Mouse (Mus musculus) CH12.LX (cell line): ENCODE measurements around the gene Cbfb. TPM values are rescaled to one million over a fixed set of nuclear protein-coding genes. Genes with fewer than 3 reads are reported as not detected.

ENCODE experiments used
- DNase-seq: peaks from one replicate; pipeline ENCODE4 v3.0.0-alpha.2; 2013; ENCODE audit errors: extremely low read depth
- H3K27ac ChIP-seq: 2 replicates; pipeline ENCODE4 v1.5.1; 2012; ENCODE audit warnings: low read depth, mild to moderate bottlenecking, control low read depth, moderate library complexity; ENCODE audit not compliant: insufficient read depth
- H3K27me3 ChIP-seq: replicated peaks from 2 replicates; pipeline ENCODE3; 2012; ENCODE audit warnings: inconsistent platforms
- H3K36me3 ChIP-seq, 2 experiments: replicated peaks in 1 of 2; 2 replicates each; pipeline versions ENCODE3 to v1.6.1; 2012; ENCODE audit warnings: inconsistent platforms in 1 of 2, low read length in 1 of 2, mild to moderate bottlenecking in 1 of 2, mixed read lengths in 1 of 2, moderate library complexity in 1 of 2; ENCODE audit not compliant: control insufficient read depth in 1 of 2, insufficient read depth in 1 of 2
- H3K4me1 ChIP-seq, 2 experiments: 2 replicates each; pipeline ENCODE4 v1.6.1; 2012; ENCODE audit warnings: inconsistent platforms in 1 of 2, moderate library complexity in 1 of 2; ENCODE audit not compliant: insufficient read depth in 2 of 2, control insufficient read depth in 1 of 2
- H3K4me2 ChIP-seq: 2 replicates; pipeline ENCODE4 v1.6.1; 2012; ENCODE audit warnings: low read depth, mild to moderate bottlenecking, control low read depth; ENCODE audit not compliant: poor library complexity, insufficient read depth, severe bottlenecking
- H3K4me3 ChIP-seq, 3 experiments: fragments of 150-350 bp in 1 of 3; sonication (generic) in 1 of 3; replicated peaks in 1 of 3; 2 replicates each; pipeline versions ENCODE3 to v1.5.1; 2011 to 2012; ENCODE audit warnings: low read depth in 2 of 3, low read length in 2 of 3, mild to moderate bottlenecking in 2 of 3, moderate library complexity in 2 of 3, control low read depth in 1 of 3, improper control_type of control experiment in 1 of 3, inconsistent platforms in 1 of 3, mixed read lengths in 1 of 3; ENCODE audit not compliant: poor library complexity in 1 of 3
- H3K79me2 ChIP-seq: replicated peaks from 2 replicates; pipeline ENCODE4 v1.6.1; 2012; ENCODE audit warnings: mild to moderate bottlenecking, moderate library complexity; ENCODE audit not compliant: control insufficient read depth, poor library complexity, insufficient read depth, severe bottlenecking; ENCODE audit errors: extremely low read depth
- H3K9ac ChIP-seq: 2 replicates; pipeline ENCODE4 v1.6.1; 2012; ENCODE audit warnings: low read depth, mild to moderate bottlenecking, control low read depth, moderate library complexity; ENCODE audit not compliant: insufficient read depth
- H3K9me3 ChIP-seq: replicated peaks from 2 replicates; pipeline ENCODE3; 2012; ENCODE audit warnings: low read length, inconsistent platforms, mixed read lengths
- BHLHE40 ChIP-seq: IDR thresholded peaks from 2 replicates; pipeline ENCODE4 v1.6.1; 2011; ENCODE audit warnings: mild to moderate bottlenecking, low read depth, low read length, improper control_type of control experiment
- CHD2 ChIP-seq: IDR thresholded peaks from 2 replicates; pipeline ENCODE4 v1.6.1; 2011; ENCODE audit warnings: low read length, improper control_type of control experiment
- CTCF ChIP-seq, 2 experiments: IDR thresholded peaks in 1 of 2; conservative IDR thresholded peaks in 1 of 2; 2 replicates each; pipeline ENCODE4 v1.5.1; 2011 to 2012; ENCODE audit warnings: low read depth in 2 of 2, low read length in 2 of 2, improper control_type of control experiment in 1 of 2, inconsistent platforms in 1 of 2, mild to moderate bottlenecking in 1 of 2, moderate library complexity in 1 of 2
- ELF1 ChIP-seq: IDR thresholded peaks from 2 replicates; pipeline ENCODE4 v1.6.1; 2014; ENCODE audit warnings: low read depth, mild to moderate bottlenecking, inconsistent platforms, low read length, improper control_type of control experiment
- EP300 ChIP-seq: IDR thresholded peaks from 2 replicates; pipeline ENCODE4 v1.6.1; 2011; ENCODE audit warnings: low read length, improper control_type of control experiment
- GABPA ChIP-seq: IDR thresholded peaks from 2 replicates; pipeline ENCODE4 v1.6.1; 2012; ENCODE audit warnings: low read depth, low read length, improper control_type of control experiment, inconsistent platforms; ENCODE audit not compliant: insufficient replicate concordance
- HCFC1 ChIP-seq: IDR thresholded peaks from 2 replicates; pipeline ENCODE4 v1.6.1; 2012; ENCODE audit warnings: low read depth, mild to moderate bottlenecking, inconsistent platforms, low read length, improper control_type of control experiment
- IRF4 ChIP-seq: IDR thresholded peaks from 2 replicates; pipeline ENCODE4 v1.6.1; 2014; ENCODE audit warnings: low read depth, mild to moderate bottlenecking, inconsistent platforms, low read length, improper control_type of control experiment
- JUN ChIP-seq: IDR thresholded peaks from 2 replicates; pipeline ENCODE4 v1.6.1; 2011; ENCODE audit warnings: low read depth, mild to moderate bottlenecking, low read length, improper control_type of control experiment, moderate library complexity; ENCODE audit not compliant: insufficient read depth
- JUND ChIP-seq: conservative IDR thresholded peaks from 2 replicates; pipeline ENCODE4 v1.6.1; 2011; ENCODE audit warnings: low read depth, low read length, improper control_type of control experiment
- KAT2A ChIP-seq: IDR thresholded peaks from 2 replicates; pipeline ENCODE4 v1.6.1; 2012; ENCODE audit warnings: low read length, improper control_type of control experiment, inconsistent platforms; ENCODE audit not compliant: insufficient replicate concordance
- MAFK ChIP-seq: IDR thresholded peaks from 2 replicates; pipeline ENCODE4 v1.6.1; 2011; ENCODE audit warnings: low read length, improper control_type of control experiment; ENCODE audit not compliant: insufficient replicate concordance
- MAX ChIP-seq: IDR thresholded peaks from 2 replicates; pipeline ENCODE4 v1.6.1; 2011; ENCODE audit warnings: low read length, improper control_type of control experiment
- MAZ ChIP-seq: IDR thresholded peaks from 2 replicates; pipeline ENCODE4 v1.6.1; 2012; ENCODE audit warnings: low read depth, mild to moderate bottlenecking, inconsistent platforms, low read length, improper control_type of control experiment, moderate library complexity
- MXI1 ChIP-seq: IDR thresholded peaks from 2 replicates; pipeline ENCODE4 v1.6.1; 2011; ENCODE audit warnings: mild to moderate bottlenecking, low read depth, low read length, improper control_type of control experiment
- MYC ChIP-seq: IDR thresholded peaks from 2 replicates; pipeline ENCODE4 v1.6.1; 2011; ENCODE audit warnings: low read depth, mild to moderate bottlenecking, improper control_type of control experiment, low read length
- NELFE ChIP-seq: IDR thresholded peaks from 2 replicates; pipeline ENCODE4 v1.6.1; 2011; ENCODE audit warnings: low read depth, low read length, improper control_type of control experiment
- PAX5 ChIP-seq: IDR thresholded peaks from 2 replicates; pipeline ENCODE4 v1.6.1; 2012; ENCODE audit warnings: low read length, inconsistent platforms, mixed read lengths
- POLR2A ChIP-seq: IDR thresholded peaks from 2 replicates; pipeline ENCODE4 v1.6.1; 2011; ENCODE audit warnings: low read depth, mild to moderate bottlenecking, improper control_type of control experiment, low read length
- RAD21 ChIP-seq: IDR thresholded peaks from 2 replicates; pipeline ENCODE4 v1.6.1; 2011; ENCODE audit warnings: low read depth, mild to moderate bottlenecking, low read length, improper control_type of control experiment, moderate library complexity
- TBP ChIP-seq: conservative IDR thresholded peaks from 2 replicates; pipeline ENCODE4 v1.6.1; 2011; ENCODE audit warnings: low read depth, low read length, improper control_type of control experiment
- TCF12 ChIP-seq: IDR thresholded peaks from 2 replicates; pipeline ENCODE4 v1.6.1; 2014; ENCODE audit warnings: low read depth, mild to moderate bottlenecking, inconsistent platforms, low read length, improper control_type of control experiment
- UBTF ChIP-seq: IDR thresholded peaks from 2 replicates; pipeline ENCODE4 v1.6.1; 2012; ENCODE audit warnings: low read depth, mild to moderate bottlenecking, inconsistent platforms, low read length, improper control_type of control experiment, moderate library complexity
- USF1 ChIP-seq: IDR thresholded peaks from 2 replicates; pipeline ENCODE4 v1.6.1; 2014; ENCODE audit warnings: low read depth, mild to moderate bottlenecking, inconsistent platforms, low read length, improper control_type of control experiment
- USF2 ChIP-seq: conservative IDR thresholded peaks from 2 replicates; pipeline ENCODE4 v1.6.1; 2011; ENCODE audit warnings: low read depth, low read length, improper control_type of control experiment
- ZMIZ1 ChIP-seq: IDR thresholded peaks from 2 replicates; pipeline ENCODE4 v1.6.1; 2012; ENCODE audit warnings: low read depth, mild to moderate bottlenecking, inconsistent platforms, low read length, improper control_type of control experiment
- ZNF384 ChIP-seq: IDR thresholded peaks from 2 replicates; pipeline ENCODE4 v1.6.1; 2012; ENCODE audit warnings: low read depth, low read length, improper control_type of control experiment, inconsistent platforms
- dilution Hi-C: fragments of 300-500 bp; cut with MboI; formaldehyde crosslinking; loops from 2 replicates; pipeline ENCODE4 v1.14.3; 2020; ENCODE audit warnings: low sequenced_read_pairs; ENCODE audit not compliant: extremely low pct_unique_long_range_greater_than_20kb, extremely low pct_ligation_motif_present
- in situ Hi-C: fragments of 300-500 bp; cut with MboI; formaldehyde crosslinking; loops from 3 replicates; pipeline ENCODE4 v1.14.3; 2019; ENCODE audit warnings: low sequenced_read_pairs, low pct_ligation_motif_present, low pct_unique_long_range_greater_than_20kb, mixed read lengths
- polyA plus RNA-seq: library from polyadenylated mRNA; unstranded; fragments of >175 nt; gene quantifications from 2 replicates; pipeline ENCODE4 v1.2.1, GENCODE M21; 2012; ENCODE audit warnings: low read depth; ENCODE audit not compliant: insufficient read length
- total RNA-seq, 2 experiments: library from RNA; depleted of rRNA; stranded (reverse); fragments of 300-350 nt in 1 of 2; fragments of >200 nt in 1 of 2; gene quantifications; 2 replicates each; pipeline ENCODE4 v1.2.3; 2012 to 2014

Gene Cbfb
- total and polyA plus RNA-seq, 3 experiments: 49.7 to 170 (median 97.7) TPM

GRCm38 (mm10) chr8:105182201-105182600, 11.7 kb downstream of the Cbfb start:
- Histone ChIP-seq H3K79me2 (peaks cover 31% of the 10 kb centered on the region), H3K4me2 (no peak overlapping the region), H3K4me1 (no peaks in the 10 kb centered on the region), H3K9ac (no peak overlapping the region), H3K27me3 (no peaks in the 10 kb centered on the region), H3K9me3 (no peaks in the 10 kb centered on the region), H3K27ac (no peak overlapping the region), H3K4me3 (no peak overlapping the region), H3K36me3 (peaks cover 12 to 71% of the 10 kb centered on the region in 2 experiments)
- TF ChIP-seq UBTF (no peak), EP300 (no peak), NELFE (no peak), KAT2A (no peak), POLR2A (no peak), BHLHE40 (no peak), MAX (no peak), JUND (no peak), USF1 (no peak), TCF12 (no peak), PAX5 (no peak), MAZ (no peak), ELF1 (no peak), MYC (no peak), JUN (no peak), ZMIZ1 (no peak), HCFC1 (no peak), TBP (no peak)
- in situ Hi-C loops (no loop called here), dilution Hi-C loops (no loop called here)
- DNase-seq: no peak

- Histone ChIP-seq H3K4me1 (no peaks in the 10 kb centered on the region), H3K4me2 (no peak overlapping the region), H3K79me2 (peaks cover 28% of the 10 kb centered on the region), H3K4me3 (no peak overlapping the region), H3K27me3 (no peaks in the 10 kb centered on the region), H3K36me3 (peaks cover 10 to 66% of the 10 kb centered on the region in 2 experiments), H3K27ac (no peak overlapping the region), H3K9ac (no peak overlapping the region)
- DNase-seq: no peak
- dilution Hi-C loops: no loop called here
- in situ Hi-C loops: no loop called here
- TF ChIP-seq JUND: no peak
- TF ChIP-seq POLR2A: no peak
- no peak for TF ChIP-seq CTCF (conservative IDR thresholded peaks at IDR 0.05 in 1 of 2, IDR thresholded peaks at IDR 0.05 in 1 of 2; ENCODE audit: low read depth in 2 of 2, low read length in 2 of 2)
- no peak for TF ChIP-seq RAD21
- no peak for TF ChIP-seq GABPA
- no peak for TF ChIP-seq IRF4
- TF ChIP-seq USF2: no peak
- no peak for TF ChIP-seq MXI1
- TF ChIP-seq MAFK: no peak
- TF ChIP-seq CHD2: no peak
- no peak for TF ChIP-seq KAT2A
- no peak for TF ChIP-seq ZNF384
- TF ChIP-seq, all 38 proteins: peak for 0
- H3K9me3 ChIP-seq: no peaks in the 10 kb centered on the region
Measured at GRCm38 (mm10) chr8:105186467-105187005, 16.1 kb downstream of the Cbfb start.
